Mouse (Mus musculus) testis, postnatal 14 days (tissue): ENCODE results near the gene Sema5b.

ENCODE experiments used
- DNase-seq: peaks from one replicate; pipeline ENCODE4 v3.0.0; 2021; ENCODE audit warnings: low spot score

The Sema5b gene

GRCm38 (mm10) chr16:35593474-35593873 is 52.5 kb downstream of the Sema5b start:
- no peak for DNase-seq

- DNase-seq, result no peak
Observed at GRCm38 (mm10) chr16:35596241-35596640, 55.3 kb downstream of the Sema5b start.

- DNase-seq, result no peak
Observed at GRCm38 (mm10) chr16:35596661-35597350, 55.9 kb downstream of the Sema5b start.

GRCm38 (mm10) chr16:35597991-35598390 is 57.0 kb downstream of the Sema5b start:
- no peak for DNase-seq

- DNase-seq, result no peak
Observed at GRCm38 (mm10) chr16:35598802-35599201, 57.9 kb downstream of the Sema5b start.

GRCm38 (mm10) chr16:35600282-35600681 is 59.3 kb downstream of the Sema5b start:
- no peak for DNase-seq

GRCm38 (mm10) chr16:35601426-35601825 is 60.5 kb downstream of the Sema5b start:
- no peak for DNase-seq

GRCm38 (mm10) chr16:35602529-35602928 is 61.6 kb downstream of the Sema5b start:
- DNase-seq, result no peak

- no peak for DNase-seq
Observed at GRCm38 (mm10) chr16:35603729-35604522, 63.0 kb downstream of the Sema5b start.

- no peak for DNase-seq
Observed at GRCm38 (mm10) chr16:35607250-35607649, 66.3 kb downstream of the Sema5b start.

GRCm38 (mm10) chr16:35608244-35608643 is 67.3 kb downstream of the Sema5b start:
- no peak for DNase-seq

- no peak for DNase-seq
Observed at GRCm38 (mm10) chr16:35609561-35609960, 68.6 kb downstream of the Sema5b start.

GRCm38 (mm10) chr16:35613851-35614804 is 73.2 kb downstream of the Sema5b start:
- DNase-seq, result peak; percentile 31

GRCm38 (mm10) chr16:35617732-35618131 is 76.8 kb downstream of the Sema5b start:
- no peak for DNase-seq

GRCm38 (mm10) chr16:35623026-35623425 is 82.1 kb downstream of the Sema5b start:
- no peak for DNase-seq

- no peak for DNase-seq
Observed at GRCm38 (mm10) chr16:35623986-35624385, 83.0 kb downstream of the Sema5b start.

GRCm38 (mm10) chr16:35624877-35625276 is 83.9 kb downstream of the Sema5b start:
- no peak for DNase-seq

GRCm38 (mm10) chr16:35625286-35626020 is 84.5 kb downstream of the Sema5b start:
- DNase-seq, result no peak

- peak; percentile 49 for DNase-seq
Observed at GRCm38 (mm10) chr16:35627992-35628607, 87.2 kb downstream of the Sema5b start.

GRCm38 (mm10) chr16:35630470-35631183 is 89.7 kb downstream of the Sema5b start:
- peak; percentile 82 for DNase-seq
